Mouse (Mus musculus): Measurements from ENCODE around the gene Glra1.
"Not testable (repeated sequence)": the region's sequence is repeated elsewhere in the genome, so short reads cannot be mapped to it uniquely, and the experiment has no call there.

The Glra1 gene

DNA sequence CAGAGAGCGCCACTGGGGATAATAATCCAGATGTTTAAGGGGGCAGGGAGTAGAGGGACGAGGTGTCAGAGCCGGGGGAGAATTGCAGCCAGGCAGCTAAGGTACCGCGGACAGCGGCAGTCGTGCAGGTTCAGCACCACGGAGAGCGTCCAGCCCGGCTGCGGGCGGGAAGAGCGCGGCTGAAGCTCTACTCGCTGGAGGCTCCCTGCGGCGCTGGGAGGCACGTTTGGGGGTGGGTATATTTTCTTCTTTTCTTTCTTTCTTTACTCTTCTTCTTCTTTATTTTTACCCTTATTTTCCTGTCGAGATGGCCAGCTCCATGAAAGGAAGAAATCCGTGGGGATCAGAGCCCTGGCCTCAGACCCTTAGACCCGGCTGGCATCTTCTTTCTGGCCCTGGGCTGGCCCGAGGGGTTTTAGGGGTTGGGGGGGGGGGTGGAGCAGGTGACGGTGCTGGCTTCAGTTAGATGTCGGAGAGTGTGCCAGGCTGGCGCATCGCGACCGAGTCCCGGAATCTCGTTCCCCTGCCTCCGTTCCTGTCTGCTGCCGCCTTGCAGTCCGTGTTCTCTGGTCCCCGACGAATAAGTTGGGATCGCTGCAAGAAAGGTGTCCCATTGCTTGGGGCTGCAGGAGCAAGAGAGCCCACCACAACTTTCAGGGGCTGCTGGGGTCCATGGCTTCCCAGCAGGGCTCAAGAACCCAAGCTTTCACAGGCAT is at the start of gene Glra1:
Glra1 (minus strand) TSS at position 391 of the 716 bp plus-strand sequence.
- peak in 1 of 2 experiments; percentile 32 for DNase-seq

DNA sequence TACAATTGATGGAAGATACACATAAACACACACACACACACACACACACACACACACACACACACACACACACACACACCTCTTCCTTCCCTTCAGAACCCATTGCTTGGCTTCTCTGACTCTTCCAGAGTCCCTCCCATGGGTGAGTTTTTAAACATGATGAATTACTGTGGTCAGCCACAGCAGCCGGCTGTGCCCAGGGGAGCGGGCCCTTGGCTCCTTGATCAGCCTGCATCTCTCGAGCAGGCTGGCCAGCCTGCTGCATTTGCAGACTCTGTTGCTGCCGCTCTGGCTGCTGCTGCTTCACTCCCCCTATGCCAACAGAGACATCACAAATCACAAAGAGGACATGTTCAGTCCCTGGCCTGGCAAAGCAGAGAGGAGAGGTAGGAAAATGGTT is 29.0 kb upstream of the Glra1 start:
- DNase-seq: no peak

DNA sequence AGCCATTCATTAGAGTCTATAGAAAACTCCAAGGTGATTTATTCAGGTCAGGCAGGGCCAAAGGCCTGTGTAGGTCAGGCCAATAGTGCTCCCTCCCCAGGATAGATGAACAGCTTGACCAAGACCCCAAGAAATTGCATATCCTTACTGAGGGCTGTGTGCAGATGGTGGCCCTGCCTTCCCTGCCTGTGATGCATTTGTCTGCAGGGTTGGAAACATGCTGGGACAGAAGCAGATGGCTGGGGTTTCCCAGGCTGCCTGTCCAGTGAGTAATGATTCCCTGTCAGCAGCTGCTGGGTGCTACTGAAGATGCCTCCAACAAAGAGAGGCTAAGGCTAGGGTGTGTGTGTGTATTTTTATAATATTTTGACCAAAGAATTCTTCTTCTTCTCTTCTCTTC is 25.9 kb upstream of the Glra1 start:
- DNase-seq: no peak

DNA sequence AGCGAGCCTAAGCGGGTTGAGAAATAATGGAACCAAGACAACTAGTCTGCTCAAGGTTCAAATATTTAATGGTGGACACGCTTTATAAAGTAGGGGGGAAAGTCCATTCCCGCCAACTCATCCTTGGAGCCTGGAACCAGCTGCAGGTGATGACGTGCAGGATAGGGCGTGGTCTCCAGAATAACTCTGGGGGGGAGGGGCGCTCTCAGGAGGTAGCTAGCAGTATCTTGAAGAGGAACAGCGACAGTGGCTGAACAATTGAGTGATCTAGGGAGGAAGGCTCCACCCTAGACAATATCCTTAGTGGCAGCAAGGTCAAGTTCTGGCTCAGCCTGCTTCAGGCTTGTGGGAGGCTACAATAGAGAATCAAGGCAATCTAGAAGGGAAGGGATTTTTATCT is 6.6 kb upstream of the Glra1 start:
- DNase-seq: not testable (repeated sequence)

DNA sequence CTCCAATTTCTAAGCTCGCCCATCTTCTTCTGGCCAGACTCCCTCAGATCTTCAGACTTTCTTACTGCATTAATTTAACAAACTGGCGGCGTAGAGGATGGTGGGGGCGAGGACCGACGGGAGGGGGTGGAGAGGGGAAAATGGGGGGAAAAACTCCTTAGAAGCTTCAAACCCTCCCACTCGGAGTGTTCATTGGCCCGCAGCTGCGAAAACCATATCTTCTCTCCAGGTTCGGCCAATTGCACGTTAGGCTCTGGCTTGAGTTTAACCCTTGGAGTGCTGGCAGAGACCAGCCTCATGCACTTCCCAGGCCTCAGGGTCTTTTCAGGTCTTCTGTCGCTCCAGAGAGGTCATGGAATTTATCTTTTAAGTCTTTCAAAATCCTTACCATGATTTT is 524 bp upstream of the Glra1 start:
- DNase-seq: no peak

DNA sequence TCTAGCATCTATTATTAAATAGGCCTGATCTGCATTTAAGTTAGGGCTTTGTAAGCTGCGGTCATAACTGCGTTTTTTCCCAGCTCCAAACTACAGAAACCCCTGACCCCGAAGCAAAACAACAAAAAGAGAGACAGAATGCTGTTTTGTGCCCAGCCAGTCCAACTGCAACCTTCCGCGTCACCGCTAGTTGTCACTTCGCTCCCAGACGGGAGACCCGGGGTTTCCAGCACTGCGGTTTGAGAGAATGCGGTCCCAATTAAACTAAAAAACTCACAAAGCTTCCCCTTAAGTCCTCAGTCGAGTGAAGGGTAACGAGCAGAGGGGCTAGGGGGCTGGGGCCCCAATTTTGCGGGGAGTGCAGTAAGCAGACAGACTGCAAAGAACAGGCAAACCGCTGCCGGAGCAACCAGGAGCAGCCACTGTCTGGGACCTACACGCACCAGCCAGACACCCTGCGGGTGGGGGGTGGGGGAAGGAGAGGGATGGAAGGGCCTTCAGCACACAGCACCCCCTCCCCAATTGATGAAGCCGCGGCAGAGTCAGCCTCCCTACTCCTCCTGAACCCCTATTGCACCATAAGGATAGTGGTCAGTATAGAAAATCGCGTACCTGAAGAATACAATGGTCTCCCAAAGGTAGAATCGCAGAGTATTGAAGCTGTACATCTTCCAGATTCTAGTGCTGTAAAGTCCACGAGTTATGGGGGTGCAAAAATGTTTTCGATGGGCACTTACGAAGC is 761 bp downstream of the Glra1 start:
- no peak for DNase-seq

DNA sequence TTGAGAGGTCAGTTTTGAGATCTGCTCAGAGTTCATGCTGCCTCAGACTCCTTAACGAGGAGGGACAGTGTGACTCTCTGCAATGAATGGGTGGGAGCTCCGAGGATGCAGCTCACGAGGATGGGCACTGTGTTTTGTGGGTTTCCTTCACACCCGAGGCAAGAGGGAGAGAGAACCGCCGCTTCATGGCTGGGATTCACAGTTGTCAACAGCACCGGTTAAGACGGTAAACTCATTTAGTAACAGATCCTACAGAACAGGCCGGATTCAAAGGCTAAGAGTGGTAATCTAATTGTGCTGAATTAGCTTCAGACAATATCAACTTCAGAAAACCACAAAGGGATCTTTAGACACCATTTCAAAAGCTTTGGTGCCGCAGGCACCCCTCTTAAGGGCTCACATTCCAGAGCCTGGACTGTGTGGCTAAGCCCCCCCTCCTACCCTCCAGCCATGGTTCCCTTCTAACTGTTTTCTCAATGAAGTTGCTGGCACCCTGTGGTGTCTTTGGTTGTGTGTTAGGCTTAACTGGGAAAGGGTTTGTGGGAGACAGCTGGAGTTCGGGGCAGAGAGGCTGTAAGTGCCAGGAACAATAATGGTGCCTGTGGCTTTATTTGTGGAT is 6.4 kb downstream of the Glra1 start:
- no peak for DNase-seq

DNA sequence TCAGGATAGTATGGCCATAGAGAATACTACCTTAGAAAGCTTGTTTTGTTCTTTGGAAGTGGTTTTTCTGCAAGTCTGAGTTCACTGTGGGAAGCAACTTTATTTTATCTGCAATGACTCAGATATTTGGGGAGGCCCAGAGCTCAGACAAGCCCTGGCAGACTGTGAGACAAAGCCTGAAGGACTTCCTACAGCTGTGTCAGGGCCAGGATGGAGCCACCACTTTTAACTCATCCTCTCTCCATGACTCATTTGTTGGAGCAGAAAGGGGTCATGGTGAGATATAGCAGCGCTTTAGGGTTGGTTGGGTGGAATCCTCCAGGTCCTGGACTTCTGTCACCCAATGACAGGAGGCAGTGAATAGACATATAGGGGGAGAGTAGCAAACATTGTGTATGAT is 12.3 kb downstream of the Glra1 start:
- no peak for DNase-seq

DNA sequence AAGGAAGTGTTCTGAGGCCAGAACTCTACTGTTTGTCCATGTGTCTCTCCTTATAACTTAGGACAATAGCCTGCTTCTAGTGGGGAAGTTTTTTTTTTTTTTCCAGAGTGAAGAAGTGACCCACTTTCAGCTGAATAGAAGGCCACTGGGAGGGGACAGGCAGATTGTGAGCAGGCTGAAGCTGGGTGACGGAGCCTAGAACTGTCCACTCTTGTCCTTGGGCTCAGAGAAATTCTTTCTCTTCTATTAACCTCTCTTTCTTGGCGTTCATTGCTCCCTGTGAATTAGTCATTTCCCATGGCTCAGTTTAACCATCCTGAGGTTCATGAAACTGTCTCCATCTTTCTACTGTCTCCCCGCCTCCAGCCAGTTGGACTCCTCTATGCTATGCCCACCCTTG is 13.6 kb downstream of the Glra1 start:
- no peak for DNase-seq

DNA sequence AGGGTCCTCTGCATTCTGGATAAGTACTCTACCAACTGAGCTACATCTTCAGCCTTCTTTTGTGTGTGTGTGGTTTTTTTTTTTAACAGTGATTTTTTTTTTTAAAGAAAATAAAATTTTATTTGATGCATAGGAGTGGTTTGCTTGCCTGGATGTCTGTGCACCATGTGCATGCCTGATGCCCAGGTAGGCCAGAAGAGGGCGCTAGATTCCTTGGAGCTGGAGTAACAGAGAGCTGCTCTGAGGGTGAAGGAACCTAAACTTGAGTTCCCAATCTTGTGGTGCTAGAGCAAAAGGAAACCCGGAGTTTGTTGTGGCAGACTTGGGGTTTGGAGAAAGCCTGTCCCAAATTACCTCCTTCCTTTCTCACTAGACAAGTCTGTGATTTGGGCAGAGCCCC is 16.8 kb downstream of the Glra1 start:
- DNase-seq: no peak

DNA sequence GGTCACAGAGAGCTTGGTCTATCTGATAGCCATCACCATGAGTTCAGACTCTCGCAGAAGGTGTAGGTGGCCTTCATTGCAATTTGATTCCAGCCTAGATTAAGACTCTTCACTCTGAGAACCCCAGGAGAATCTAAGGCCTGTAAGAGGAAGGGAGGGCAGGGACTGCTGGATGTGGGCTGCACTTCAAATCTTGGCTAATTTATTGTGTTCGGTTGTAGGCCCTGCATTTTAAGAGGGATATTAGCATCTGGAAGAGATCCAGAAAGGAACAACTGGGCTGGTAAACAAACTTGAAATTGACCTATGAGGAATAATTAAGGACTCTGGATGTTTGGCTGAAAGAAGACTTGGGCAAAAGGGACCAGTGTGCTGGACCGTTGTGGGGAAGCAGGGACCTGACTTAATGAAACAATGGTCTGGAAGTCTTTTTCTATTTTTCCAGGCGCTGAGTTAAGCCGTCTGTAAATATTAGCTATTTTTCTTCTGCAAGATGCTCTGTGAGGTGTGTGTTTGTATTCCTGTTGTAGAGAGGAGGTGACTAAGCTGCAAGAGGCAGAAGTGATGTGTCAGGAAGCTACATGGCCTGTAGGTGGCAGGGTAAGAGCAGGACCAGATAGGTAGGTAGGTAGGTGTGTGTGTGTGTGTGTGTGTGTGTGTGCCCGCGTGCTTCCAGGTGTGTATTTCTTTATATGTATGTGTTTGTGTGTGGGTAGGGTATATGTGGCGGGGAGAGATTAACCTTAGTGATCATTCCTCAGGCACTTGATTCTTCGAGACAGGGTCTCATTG is 18.4 kb downstream of the Glra1 start:
- no peak for DNase-seq

DNA sequence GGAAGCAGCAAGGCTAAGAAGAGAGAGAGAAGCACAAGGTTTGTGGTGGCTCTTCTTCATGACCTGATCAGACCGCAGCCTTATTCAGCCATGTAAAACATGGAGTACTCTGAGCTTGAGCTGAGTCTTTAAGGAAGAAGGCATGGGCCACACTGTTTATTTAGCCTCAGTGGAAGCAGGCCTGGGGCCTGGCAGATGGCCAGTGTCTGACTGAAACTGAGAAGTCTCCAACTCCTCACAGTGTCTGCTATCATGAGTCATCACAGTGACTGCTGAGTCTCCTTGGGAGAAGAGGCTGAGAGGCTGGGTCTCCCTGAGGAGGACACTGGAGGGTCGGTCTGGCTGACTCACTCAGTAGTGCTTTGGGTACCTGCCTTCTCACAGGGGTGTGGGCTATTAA is 33.6 kb downstream of the Glra1 start:
- no peak for DNase-seq

DNA sequence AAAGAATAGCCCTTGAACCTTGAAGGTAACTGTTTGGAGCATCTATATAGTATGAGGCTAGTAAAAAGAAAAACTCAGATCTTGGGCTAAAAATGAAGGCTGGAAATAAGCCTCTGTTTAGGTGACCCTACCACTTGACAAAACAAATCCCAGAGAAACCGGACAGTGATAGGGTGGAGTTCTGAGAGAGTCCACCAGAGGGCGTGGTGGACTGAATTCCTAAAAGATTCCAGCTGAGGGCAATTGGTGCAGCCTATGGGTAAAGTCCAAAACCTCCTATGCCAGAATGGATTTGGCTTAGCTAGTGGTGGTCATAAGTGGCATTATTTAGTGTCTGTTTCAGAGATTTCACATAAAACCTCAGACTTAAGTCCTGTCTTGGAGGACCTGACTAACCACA is 36.9 kb downstream of the Glra1 start:
- peak in 1 of 2 experiments; percentile 6 for DNase-seq

DNA sequence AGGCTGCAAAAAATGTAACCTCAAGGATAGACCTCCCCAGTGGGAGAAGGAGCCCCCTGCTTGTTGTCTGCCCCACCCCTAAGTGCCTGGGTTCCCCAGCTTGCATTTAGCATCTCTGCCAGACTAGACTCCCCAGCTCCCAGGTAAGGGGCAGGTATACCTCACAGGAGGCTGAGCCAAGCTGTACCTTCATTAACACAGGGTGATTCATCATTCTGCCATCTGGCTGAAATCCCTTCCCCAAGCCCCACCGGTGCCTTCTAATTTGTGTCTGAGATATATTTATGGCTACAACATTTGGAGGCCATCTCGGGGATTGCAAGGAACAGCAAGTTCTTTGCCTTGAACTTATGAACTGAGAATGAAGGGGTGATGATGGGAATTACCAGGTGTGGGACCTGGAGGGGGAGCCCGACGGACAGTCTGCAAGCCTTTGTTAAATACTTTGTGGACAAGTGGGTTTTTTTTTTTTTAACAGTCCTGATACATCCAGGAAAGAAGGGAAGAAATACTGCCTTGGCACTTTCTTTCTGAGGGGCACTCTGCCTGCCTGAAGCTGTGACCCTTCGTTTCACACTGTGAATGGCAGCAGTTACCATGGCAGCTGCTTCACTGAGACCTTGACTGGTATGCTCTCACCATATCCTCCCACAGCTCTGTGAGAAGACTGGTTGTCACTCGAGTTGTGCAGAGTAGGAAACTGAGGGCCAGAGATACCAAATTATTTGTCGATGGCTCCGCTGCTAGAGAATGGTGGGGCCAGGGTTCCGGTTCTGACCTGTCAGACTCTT is 41.5 kb downstream of the Glra1 start:
- DNase-seq: no peak

DNA sequence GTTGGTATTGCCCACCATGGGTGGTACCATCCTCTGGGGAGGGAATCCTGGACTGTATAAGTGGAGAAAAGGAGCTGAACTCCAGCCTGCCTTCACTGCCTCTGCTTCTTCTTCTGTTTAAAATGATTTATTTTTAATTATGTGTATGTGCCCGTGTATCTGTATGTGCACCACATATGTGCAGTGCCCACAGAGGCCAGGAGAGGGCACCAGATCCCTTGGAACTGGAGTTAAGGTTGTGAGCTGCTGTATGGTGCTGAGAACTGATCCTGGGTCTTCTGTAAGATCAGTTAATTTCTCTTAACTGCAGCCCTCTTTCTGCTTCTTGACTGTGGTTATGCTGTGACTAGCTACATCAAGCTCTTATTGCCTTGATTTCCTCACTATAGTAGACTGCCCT is 62.3 kb downstream of the Glra1 start:
- no peak for DNase-seq

DNA sequence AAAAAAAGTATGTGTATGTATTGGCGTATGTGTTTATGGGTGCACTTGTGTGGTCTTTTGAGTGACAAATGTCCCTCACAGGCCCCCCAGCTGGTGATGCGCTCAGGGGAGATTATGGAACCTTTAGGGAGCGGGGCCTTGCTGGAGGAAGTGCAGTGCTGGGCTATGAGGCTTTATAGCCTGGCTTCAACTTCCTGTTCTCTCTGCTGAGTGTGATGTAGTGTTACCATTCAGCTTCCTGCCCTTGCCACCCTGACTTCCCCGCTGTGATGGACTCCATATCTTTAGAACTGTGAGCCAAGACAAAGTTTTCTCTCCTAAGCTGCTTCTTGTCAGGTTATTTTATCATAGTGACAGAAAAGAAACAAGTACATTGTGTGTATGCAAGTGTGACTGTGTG is 65.3 kb downstream of the Glra1 start:
- DNase-seq: no peak

DNA sequence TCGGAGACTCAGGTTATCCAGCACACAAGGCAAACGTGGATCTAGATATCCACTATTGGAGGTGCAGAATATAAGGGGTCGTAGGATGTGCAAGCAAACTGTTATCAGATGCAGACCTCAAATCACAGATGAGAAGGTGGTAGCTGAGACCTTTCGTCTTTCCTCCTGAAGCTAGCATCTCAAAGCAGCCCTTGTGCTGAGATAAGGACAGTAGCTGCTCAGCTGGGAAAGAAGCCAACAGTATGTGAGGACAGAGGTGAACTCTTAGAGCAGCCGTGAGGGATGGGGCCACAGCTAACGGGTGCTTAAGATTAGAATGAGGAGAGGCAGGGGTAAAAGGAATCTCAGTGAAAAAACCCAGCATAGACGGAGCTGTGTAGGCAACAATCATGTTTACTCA is 65.9 kb downstream of the Glra1 start:
- DNase-seq: no peak

DNA sequence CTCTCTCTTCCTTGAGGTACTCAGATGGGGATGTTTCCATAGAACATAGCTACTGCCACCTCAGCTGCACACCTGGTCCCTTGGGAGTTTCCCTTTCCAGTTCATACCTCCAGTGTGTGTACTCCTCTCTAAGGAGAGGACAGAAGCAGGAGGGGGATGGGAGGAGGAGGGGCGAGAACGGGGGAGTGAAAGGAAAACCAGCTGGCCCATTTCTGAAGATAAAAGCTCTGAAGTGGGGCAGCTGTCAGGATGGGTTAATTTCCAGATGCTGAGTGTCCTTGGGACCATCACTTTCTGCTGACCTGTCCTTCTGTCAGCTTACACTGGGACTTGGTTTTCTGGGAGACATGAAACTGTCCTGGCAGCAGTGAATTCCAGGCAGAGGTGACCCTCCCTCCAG is 73.2 kb downstream of the Glra1 start:
- DNase-seq: no peak

DNA sequence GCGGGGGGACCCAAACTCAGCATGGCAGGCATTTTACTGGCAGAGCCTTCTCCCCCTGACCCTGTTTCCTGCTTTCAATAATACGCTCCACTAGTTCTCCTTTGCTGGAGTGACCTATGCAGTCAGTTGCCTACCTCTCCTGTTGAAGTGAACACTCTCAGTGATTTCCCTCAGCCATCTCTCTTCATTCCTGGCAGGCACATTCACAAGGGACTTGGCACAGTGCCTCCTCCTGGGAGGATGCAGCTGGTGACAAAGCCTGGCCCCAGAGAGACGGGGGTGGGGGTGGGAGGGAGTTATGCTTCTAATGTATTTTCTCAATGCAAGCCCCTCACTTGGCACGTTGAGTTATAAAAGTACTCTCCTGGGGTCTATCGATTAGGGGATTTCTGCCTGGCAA is 74.6 kb downstream of the Glra1 start:
- DNase-seq: no peak

DNA sequence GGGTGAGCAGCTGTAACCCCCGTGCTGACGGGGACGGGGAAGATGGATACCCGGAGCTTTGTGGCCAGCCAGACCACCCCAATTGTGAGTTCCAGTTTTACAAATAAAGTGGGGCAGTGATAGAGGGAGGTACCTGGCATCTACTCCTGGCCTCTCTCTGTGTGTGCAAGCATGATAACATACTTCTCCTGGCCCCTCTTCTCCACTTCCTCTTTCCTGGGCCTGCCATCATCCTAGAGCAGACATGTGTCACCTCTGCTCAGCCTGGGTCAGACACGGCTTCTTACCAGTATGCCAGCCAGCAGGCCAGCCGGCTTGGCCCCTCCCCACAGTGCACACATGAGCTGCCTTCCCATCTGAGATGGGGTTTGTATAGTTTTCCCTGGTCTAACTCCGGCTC is 77.3 kb downstream of the Glra1 start:
- DNase-seq: no peak

DNA sequence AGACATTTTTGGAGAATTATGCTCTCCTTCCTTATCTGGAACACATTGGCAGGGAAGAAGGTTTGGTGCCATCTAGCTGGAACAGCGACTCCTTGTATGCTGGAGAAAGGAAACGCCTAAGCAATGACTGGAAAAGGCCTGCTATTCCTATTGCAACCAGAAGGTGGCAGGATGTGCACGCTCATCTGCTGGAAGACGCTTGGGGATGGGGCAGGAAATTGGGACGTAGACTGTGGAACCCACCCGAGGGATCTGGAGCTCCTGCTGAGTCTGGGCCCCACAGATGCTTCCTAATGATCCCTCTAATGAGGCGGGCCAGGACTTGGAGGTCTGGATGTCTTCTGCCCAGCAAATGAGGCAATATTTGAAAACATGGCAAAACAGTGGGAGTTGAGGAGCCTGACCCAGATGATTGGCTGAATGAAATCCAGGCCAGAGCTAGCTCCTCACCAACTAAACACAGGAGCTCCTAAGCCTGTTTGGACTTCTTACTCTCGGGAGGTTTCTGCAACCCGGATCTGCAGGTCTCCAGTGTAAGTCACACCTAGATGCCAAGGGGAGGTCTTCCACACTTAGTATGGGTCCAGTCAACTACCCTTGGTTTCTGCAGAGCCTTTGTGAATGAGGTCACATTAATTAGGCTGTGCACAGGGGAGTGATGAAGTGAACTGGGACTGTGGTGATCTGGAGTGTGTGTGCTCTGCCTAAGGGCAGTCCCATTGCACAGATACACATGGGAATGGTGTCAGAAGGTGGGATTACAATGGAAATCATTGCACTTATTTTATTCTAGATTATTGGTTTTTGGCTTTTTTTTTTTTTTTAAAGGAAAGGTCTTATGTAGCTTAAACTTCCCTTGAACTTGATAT is 89.0 kb downstream of the Glra1 start:
- DNase-seq: peak in 1 of 2 experiments; percentile 37
